Mouse (Mus musculus): ENCODE data around the gene E130114P18Rik.
A peak's percentile ranks its signal among the peaks of the same experiment; 100 is the strongest.

The E130114P18Rik gene

GRCm38 (mm10) chr4:97776388-97777080 lies 1.3 kb downstream of the E130114P18Rik start:
- no peak for DNase-seq (ENCODE audit: low spot score in 2 of 2)

- DNase-seq (ENCODE audit: low spot score in 2 of 2): no peak
Observed at GRCm38 (mm10) chr4:97775494-97776265, 2.2 kb downstream of the E130114P18Rik start.

GRCm38 (mm10) chr4:97775059-97775458 lies 2.8 kb downstream of the E130114P18Rik start:
- DNase-seq (ENCODE audit: low spot score in 2 of 2): peak; percentile 46 to 60

- no peak for DNase-seq (ENCODE audit: low spot score in 2 of 2)
Observed at GRCm38 (mm10) chr4:97774446-97774950, 3.4 kb downstream of the E130114P18Rik start.

GRCm38 (mm10) chr4:97773791-97774190 lies 4.1 kb downstream of the E130114P18Rik start:
- no peak for DNase-seq (ENCODE audit: low spot score in 2 of 2)

GRCm38 (mm10) chr4:97773110-97773593 lies 4.7 kb downstream of the E130114P18Rik start:
- peak; percentile 84 to 90 for DNase-seq (ENCODE audit: low spot score in 2 of 2)

GRCm38 (mm10) chr4:97772641-97773040 lies 5.2 kb downstream of the E130114P18Rik start, which contains the start of gene Nfia:
Nfia (plus strand) TSS chr4:97772734.
- no peak for DNase-seq (ENCODE audit: low spot score in 2 of 2)

GRCm38 (mm10) chr4:97772084-97772484 lies 5.8 kb downstream of the E130114P18Rik start:
- peak; percentile 94 to 96 for DNase-seq (ENCODE audit: low spot score in 2 of 2)

GRCm38 (mm10) chr4:97771426-97771825 lies 6.5 kb downstream of the E130114P18Rik start:
- no peak for DNase-seq (ENCODE audit: low spot score in 2 of 2)

GRCm38 (mm10) chr4:97769861-97770260 lies 8.0 kb downstream of the E130114P18Rik start:
- DNase-seq (ENCODE audit: low spot score in 2 of 2): no peak

- DNase-seq (ENCODE audit: low spot score in 2 of 2): no peak
Observed at GRCm38 (mm10) chr4:97767516-97767915, 10.4 kb downstream of the E130114P18Rik start.

GRCm38 (mm10) chr4:97767025-97767424 lies 10.9 kb downstream of the E130114P18Rik start:
- DNase-seq (ENCODE audit: low spot score in 2 of 2): no peak

GRCm38 (mm10) chr4:97766100-97766499 lies 11.8 kb downstream of the E130114P18Rik start:
- DNase-seq (ENCODE audit: low spot score in 2 of 2): no peak

GRCm38 (mm10) chr4:97765341-97766020 lies 12.4 kb downstream of the E130114P18Rik start:
- no peak for DNase-seq (ENCODE audit: low spot score in 2 of 2)

- DNase-seq (ENCODE audit: low spot score in 2 of 2): no peak
Observed at GRCm38 (mm10) chr4:97764616-97765015, 13.3 kb downstream of the E130114P18Rik start.

- DNase-seq (ENCODE audit: low spot score in 2 of 2): no peak
Observed at GRCm38 (mm10) chr4:97758661-97759060, 19.2 kb downstream of the E130114P18Rik start.

- peak; percentile 43 to 51 for DNase-seq (ENCODE audit: low spot score in 2 of 2)
Observed at GRCm38 (mm10) chr4:97757978-97758461, 19.9 kb downstream of the E130114P18Rik start.

- peak; percentile 41 to 64 for DNase-seq (ENCODE audit: low spot score in 2 of 2)
Observed at GRCm38 (mm10) chr4:97757207-97757977, 20.5 kb downstream of the E130114P18Rik start.

GRCm38 (mm10) chr4:97754241-97754640 lies 23.6 kb downstream of the E130114P18Rik start:
- DNase-seq (ENCODE audit: low spot score in 2 of 2): no peak

GRCm38 (mm10) chr4:97753521-97753920 lies 24.4 kb downstream of the E130114P18Rik start:
- no peak for DNase-seq (ENCODE audit: low spot score in 2 of 2)

Data from frontal cortex, postnatal 10 days (tissue).